Mouse (Mus musculus) forebrain, embryonic 16.5 days (tissue): ENCODE data around the gene Kdsr. TPM values are rescaled to one million over a fixed set of nuclear protein-coding genes. Genes with fewer than 3 reads are reported as not detected.
"Not testable (repeated sequence)": the region's sequence is repeated elsewhere in the genome, so short reads cannot be mapped to it uniquely, and the experiment has no call there.

Experiments used
- ATAC-seq: fragments of 200-750 bp; cut with Nextera tagmentation; 2 replicates; pipeline ENCODE4 v1.8.0; 2017; ENCODE audit warnings: mild to moderate bottlenecking, moderate library complexity
- H3K27ac ChIP-seq: fragments of 300-500 bp; sonication (generic); 2 replicates; pipeline ENCODE4 v1.5.1; 2014; ENCODE audit warnings: low read length, control low read depth
- H3K27me3 ChIP-seq: fragments of 300-500 bp; sonication (generic); replicated peaks from 2 replicates; pipeline ENCODE4 v1.6.1; 2014; ENCODE audit warnings: low read length; ENCODE audit not compliant: control insufficient read depth, insufficient read depth
- H3K36me3 ChIP-seq: fragments of 300-500 bp; sonication (generic); 2 replicates; pipeline ENCODE4 v1.6.1; 2014; ENCODE audit not compliant: control insufficient read depth, insufficient read depth
- H3K4me1 ChIP-seq: fragments of 300-500 bp; sonication (generic); replicated peaks from 2 replicates; pipeline ENCODE4 v1.6.1; 2014; ENCODE audit warnings: low read length; ENCODE audit not compliant: control insufficient read depth, insufficient read depth
- H3K4me2 ChIP-seq: fragments of 300-500 bp; sonication (generic); 2 replicates; pipeline ENCODE4 v1.6.1; 2014; ENCODE audit warnings: mild to moderate bottlenecking, low read length, control low read depth
- H3K4me3 ChIP-seq: fragments of 300-500 bp; sonication (generic); replicated peaks from 2 replicates; pipeline ENCODE4 v1.5.1; 2014; ENCODE audit warnings: mild to moderate bottlenecking, low read length, control low read depth
- H3K9ac ChIP-seq: fragments of 300-500 bp; sonication (generic); replicated peaks from 2 replicates; pipeline ENCODE4 v1.6.1; 2014; ENCODE audit warnings: low read depth, low read length, control low read depth
- H3K9me3 ChIP-seq: fragments of 300-500 bp; sonication (generic); 2 replicates; pipeline ENCODE4 v1.6.1; 2016; ENCODE audit warnings: low read length; ENCODE audit not compliant: control insufficient read depth
- WGBS: fragments of 180-500 bp; shearing (Covaris S2); extraction: QIAGEN DNeasy Blood & Tissue Kit; methylation state at CpG from one replicate; pipeline ENCODE4 v1.1.7; 2014; 5-methylcytosine and 5-hydroxymethylcytosine counted together
- polyA plus RNA-seq: library from polyadenylated mRNA; unstranded; fragments of >200 nt; fragmentation: Nextera tagmentation; extraction: Ambion mirVana; gene quantifications from 2 replicates; pipeline ENCODE4 v1.2.1, GENCODE M21; 2015

Kdsr gene
- polyA plus RNA-seq, 1 experiment from 2014 or later, result 16.2 TPM

- Histone ChIP-seq H3K9ac (no peak overlapping the region), H3K27me3 (no peaks in the 10 kb centered on the region), H3K4me2 (no peak overlapping the region), H3K9me3 (no peaks in the 10 kb centered on the region), H3K27ac (no peak overlapping the region), H3K36me3 (peaks cover 14% of the 10 kb centered on the region), H3K4me1 (no peaks in the 10 kb centered on the region), H3K4me3 (no peak overlapping the region)
- no peak for ATAC-seq
- WGBS, result 91% methylated on average over 6 of the region's 6 CpGs
Observed at GRCm38 (mm10) chr1:106748555-106749315, 10.8 kb downstream of the Kdsr start.

GRCm38 (mm10) chr1:106742980-106743379 is 16.5 kb downstream of the Kdsr start:
- no peaks in the 10 kb centered on the region for H3K27me3 ChIP-seq
- H3K27ac ChIP-seq, result no peak overlapping the region
- H3K36me3 ChIP-seq, result peaks cover 14% of the 10 kb centered on the region
- WGBS, result 65% methylated on average over 6 of the region's 6 CpGs
- no peak overlapping the region for H3K4me2 ChIP-seq
- no peaks in the 10 kb centered on the region for H3K4me1 ChIP-seq
- H3K9me3 ChIP-seq, result no peaks in the 10 kb centered on the region
- ATAC-seq, result no peak
- no peak overlapping the region for H3K9ac ChIP-seq
- H3K4me3 ChIP-seq, result no peak overlapping the region

GRCm38 (mm10) chr1:106740735-106741134 is 18.8 kb downstream of the Kdsr start:
- Histone ChIP-seq H3K27ac (no peak overlapping the region), H3K36me3 (peaks cover 6% of the 10 kb centered on the region), H3K4me2 (no peak overlapping the region), H3K4me1 (no peaks in the 10 kb centered on the region), H3K9ac (no peak overlapping the region), H3K9me3 (no peaks in the 10 kb centered on the region), H3K4me3 (no peak overlapping the region), H3K27me3 (no peaks in the 10 kb centered on the region)
- ATAC-seq, result no peak
- 96% methylated on average over 4 of the region's 4 CpGs for WGBS

- H3K27ac ChIP-seq, result no peak overlapping the region
- H3K4me2 ChIP-seq, result no peak overlapping the region
- peaks cover 3% of the 10 kb centered on the region; the same call in 1 of the 2 replicates for H3K36me3 ChIP-seq
- H3K4me1 ChIP-seq, result no peaks in the 10 kb centered on the region
- no peaks in the 10 kb centered on the region for H3K27me3 ChIP-seq
- H3K9me3 ChIP-seq, result no peaks in the 10 kb centered on the region
- H3K9ac ChIP-seq, result no peak overlapping the region
- no peak overlapping the region for H3K4me3 ChIP-seq
- 91% methylated on average over 5 of the region's 5 CpGs for WGBS
- no peak for ATAC-seq
Observed at GRCm38 (mm10) chr1:106739810-106740209, 19.7 kb downstream of the Kdsr start.

GRCm38 (mm10) chr1:106738092-106738491 is 21.4 kb downstream of the Kdsr start:
- peaks cover 8% of the 10 kb centered on the region; the same call in 1 of the 2 replicates for H3K36me3 ChIP-seq
- no peak for ATAC-seq
- no peaks in the 10 kb centered on the region for H3K27me3 ChIP-seq
- no peaks in the 10 kb centered on the region for H3K4me1 ChIP-seq
- no peak overlapping the region for H3K27ac ChIP-seq
- no peak overlapping the region for H3K4me3 ChIP-seq
- H3K4me2 ChIP-seq, result no peak overlapping the region
- H3K9ac ChIP-seq, result no peak overlapping the region
- no peaks in the 10 kb centered on the region for H3K9me3 ChIP-seq
- 84% methylated on average over 3 of the region's 3 CpGs for WGBS

GRCm38 (mm10) chr1:106736211-106736610 is 23.3 kb downstream of the Kdsr start:
- Histone ChIP-seq H3K9me3 (no peaks in the 10 kb centered on the region), H3K9ac (no peak overlapping the region), H3K4me1 (no peaks in the 10 kb centered on the region), H3K27me3 (no peaks in the 10 kb centered on the region), H3K36me3 (peaks cover 8% of the 10 kb centered on the region; the same call in 1 of the 2 replicates), H3K27ac (no peak overlapping the region), H3K4me3 (no peak overlapping the region), H3K4me2 (no peak overlapping the region)
- WGBS, result 90% methylated on average over 8 of the region's 8 CpGs
- ATAC-seq, result no peak

- Histone ChIP-seq H3K27me3 (no peaks in the 10 kb centered on the region), H3K27ac (no peak overlapping the region), H3K9me3 (no peaks in the 10 kb centered on the region), H3K4me1 (no peaks in the 10 kb centered on the region), H3K4me3 (no peak overlapping the region), H3K4me2 (no peak overlapping the region), H3K36me3 (peaks cover 8% of the 10 kb centered on the region; the same call in 1 of the 2 replicates), H3K9ac (no peak overlapping the region)
- ATAC-seq, result no peak
- WGBS, result 57% methylated on average over 2 of the region's 2 CpGs
Observed at GRCm38 (mm10) chr1:106735586-106735985, 23.9 kb downstream of the Kdsr start.

DNA sequence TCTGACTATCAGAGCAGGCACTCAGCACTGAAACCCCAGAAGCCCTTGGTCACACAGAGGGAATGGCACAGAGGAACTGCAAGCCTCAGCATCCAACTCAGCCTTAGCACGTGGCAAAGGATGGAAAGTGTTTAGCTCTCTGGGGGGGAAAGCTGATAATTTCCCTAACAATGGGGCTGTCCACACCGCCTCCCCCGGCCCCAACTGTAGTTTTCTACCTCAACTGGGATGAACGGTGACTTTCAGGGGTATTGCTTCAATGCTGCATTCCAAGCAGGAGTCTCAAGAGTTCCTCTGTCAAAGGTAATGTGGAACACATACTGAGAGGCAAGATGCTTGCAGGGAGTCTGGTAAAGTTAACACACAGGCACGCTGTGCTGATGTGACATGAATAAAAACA is 37.5 kb downstream of the Kdsr start:
- H3K27me3 ChIP-seq, result no peaks in the 10 kb centered on the region
- H3K27ac ChIP-seq, result no peak overlapping the region
- H3K9me3 ChIP-seq, result no peaks in the 10 kb centered on the region
- H3K4me2 ChIP-seq, result no peak overlapping the region
- H3K36me3 ChIP-seq, result no peaks in the 10 kb centered on the region
- no peak for ATAC-seq
- H3K4me1 ChIP-seq, result no peaks in the 10 kb centered on the region
- WGBS, result 23% methylated on average over 5 of the region's 5 CpGs
- no peak overlapping the region for H3K9ac ChIP-seq
- H3K4me3 ChIP-seq, result no peak overlapping the region

DNA sequence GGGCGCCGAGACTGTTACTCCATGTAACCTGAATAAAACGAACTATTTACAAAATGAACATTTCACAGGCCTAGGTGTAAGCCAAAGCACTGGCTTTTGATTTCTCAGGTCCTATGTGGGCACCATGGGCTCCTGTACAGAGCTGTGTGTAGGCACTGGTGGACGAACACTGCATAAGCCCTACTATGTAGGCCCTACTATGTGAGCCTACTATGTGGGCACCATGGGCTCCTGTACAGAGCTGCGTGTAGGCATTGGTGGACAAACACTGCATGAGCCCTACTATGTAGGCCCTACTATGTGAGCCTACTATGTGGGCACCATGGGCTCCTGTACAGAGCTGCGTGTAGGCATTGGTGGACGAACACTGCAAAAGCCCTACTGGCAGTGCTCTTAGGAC is 41.8 kb downstream of the Kdsr start:
- WGBS, result 72% methylated on average over 7 of the region's 7 CpGs
- H3K36me3 ChIP-seq, H3K27me3 ChIP-seq, H3K4me3 ChIP-seq, H3K9ac ChIP-seq, H3K27ac ChIP-seq, H3K4me1 ChIP-seq, H3K9me3 ChIP-seq, ATAC-seq, H3K4me2 ChIP-seq: not testable (repeated sequence)
